Mouse (Mus musculus): Measurements from ENCODE around the gene Spg20. TPM values are rescaled to one million over a fixed set of nuclear protein-coding genes. Genes with fewer than 3 reads are reported as not detected.

Gene Spg20
- polyA plus RNA-seq, 1 experiment = 49.3 TPM

DNA sequence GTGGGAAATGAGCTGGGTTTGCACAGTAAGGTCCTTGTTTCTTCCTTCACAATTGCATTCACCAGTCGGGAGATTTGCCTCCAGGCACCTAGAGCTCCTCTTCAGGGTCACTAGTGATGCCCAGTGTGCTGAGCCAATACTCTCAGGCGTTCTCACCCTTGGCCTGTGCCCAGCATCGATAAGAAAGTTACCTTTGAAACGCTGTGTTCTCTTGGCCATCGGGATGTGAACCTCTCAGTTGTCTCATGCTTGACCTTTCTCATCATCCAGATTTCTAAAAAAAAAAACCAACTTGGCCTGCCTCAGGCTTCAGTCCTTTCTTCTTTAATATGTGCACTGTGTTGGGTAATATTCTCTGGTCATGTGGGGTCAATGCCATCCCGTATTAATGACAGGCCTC is 34.5 kb downstream of the Spg20 start:
- Histone ChIP-seq H3ac (ENCODE audit: control insufficient read depth, insufficient read length) (no peak overlapping the region), H3K79me2 (ENCODE audit: control insufficient read depth, insufficient read depth) (no peaks in the 10 kb centered on the region), H3K27me3 (ENCODE audit: control insufficient read depth, insufficient read depth, insufficient read length) (no peaks in the 10 kb centered on the region), H3K4me3 (no peak overlapping the region), H3K36me3 (ENCODE audit: control insufficient read depth, insufficient read depth) (no peaks in the 10 kb centered on the region), H3K4me2 (ENCODE audit: low read depth) (no peak overlapping the region)
- no peak for TF ChIP-seq MYOD1 (IDR thresholded peaks at IDR 0.05; ENCODE audit: control insufficient read depth in 1 of 3, insufficient read length in 2 of 3, low read depth in 2 of 3)

DNA sequence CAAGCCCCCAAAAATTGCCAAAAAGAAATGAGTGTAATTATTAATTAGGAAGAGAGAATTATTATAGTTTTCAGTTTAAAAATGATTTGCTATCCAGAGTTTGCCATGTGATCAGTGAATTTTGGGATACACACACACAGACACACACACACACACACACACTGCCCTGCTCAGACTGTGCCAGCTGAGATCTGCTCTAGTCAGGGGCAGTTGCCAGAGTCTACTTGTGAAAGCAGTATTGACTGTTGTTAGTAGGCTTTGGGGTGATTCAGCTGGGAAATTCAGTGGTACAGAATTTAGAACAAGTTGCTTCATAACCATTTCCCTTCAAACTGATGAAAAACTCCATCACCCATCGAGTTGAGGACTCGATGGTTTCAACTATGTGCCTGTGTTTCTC is 35.2 kb downstream of the Spg20 start:
- Histone ChIP-seq H3K4me2 (ENCODE audit: low read depth) (no peak overlapping the region), H3ac (ENCODE audit: control insufficient read depth, insufficient read length) (no peak overlapping the region), H3K4me3 (no peak overlapping the region), H3K27me3 (ENCODE audit: control insufficient read depth, insufficient read depth, insufficient read length) (no peaks in the 10 kb centered on the region), H3K36me3 (ENCODE audit: control insufficient read depth, insufficient read depth) (no peaks in the 10 kb centered on the region), H3K79me2 (ENCODE audit: control insufficient read depth, insufficient read depth) (no peaks in the 10 kb centered on the region)
- TF ChIP-seq E2F4 (IDR thresholded peaks at IDR 0.05; ENCODE audit: insufficient read depth) = no peak
- no peak for TF ChIP-seq TCF3 (IDR thresholded peaks at IDR 0.05; ENCODE audit: insufficient read length, low read depth)
- TF ChIP-seq MYOG (IDR thresholded peaks at IDR 0.05; ENCODE audit: control insufficient read depth in 1 of 3, insufficient read depth in 1 of 3, insufficient read length in 2 of 3, low read depth in 2 of 3) = no peak
- no peak for TF ChIP-seq CEBPB (IDR thresholded peaks at IDR 0.05; ENCODE audit: insufficient read depth, poor library complexity, severe bottlenecking)
- no peak for TF ChIP-seq REST (IDR thresholded peaks at IDR 0.05; ENCODE audit: insufficient read depth, insufficient read length)
- no peak for TF ChIP-seq MAX (IDR thresholded peaks at IDR 0.05; ENCODE audit: low read depth)
- no peak for TF ChIP-seq TCF12 (IDR thresholded peaks at IDR 0.05; ENCODE audit: insufficient read depth, poor library complexity, severe bottlenecking)
- TF ChIP-seq SRF (IDR thresholded peaks at IDR 0.05; ENCODE audit: control insufficient read depth, insufficient read length, low read depth) = no peak
- no peak for TF ChIP-seq MYOD1 (IDR thresholded peaks at IDR 0.05; ENCODE audit: control insufficient read depth in 1 of 3, insufficient read length in 2 of 3, low read depth in 2 of 3)
- no peak for TF ChIP-seq POLR2AphosphoS2 (IDR thresholded peaks at IDR 0.05; ENCODE audit: insufficient read length, low read depth)
- TF ChIP-seq USF1 (IDR thresholded peaks at IDR 0.05; ENCODE audit: low read depth) = no peak
- no peak for TF ChIP-seq POLR2A (IDR thresholded peaks at IDR 0.05; ENCODE audit: insufficient read length, low read depth)

- H3K36me3 ChIP-seq (ENCODE audit: control insufficient read depth, insufficient read depth) = no peaks in the 10 kb centered on the region
- no peak overlapping the region for H3K4me3 ChIP-seq
- H3K4me2 ChIP-seq (ENCODE audit: low read depth) = no peak overlapping the region
- TF ChIP-seq TCF12 (IDR thresholded peaks at IDR 0.05; ENCODE audit: insufficient read depth, poor library complexity, severe bottlenecking) = no peak
- no peak for TF ChIP-seq E2F4 (IDR thresholded peaks at IDR 0.05; ENCODE audit: insufficient read depth)
- TF ChIP-seq POLR2A (IDR thresholded peaks at IDR 0.05; ENCODE audit: insufficient read length, low read depth) = no peak
- no peak for TF ChIP-seq USF1 (IDR thresholded peaks at IDR 0.05; ENCODE audit: low read depth)
- no peak for TF ChIP-seq MAX (IDR thresholded peaks at IDR 0.05; ENCODE audit: low read depth)
- TF ChIP-seq MYOD1 (IDR thresholded peaks at IDR 0.05; ENCODE audit: control insufficient read depth in 1 of 3, insufficient read length in 2 of 3, low read depth in 2 of 3) = no peak
- TF ChIP-seq POLR2AphosphoS2 (IDR thresholded peaks at IDR 0.05; ENCODE audit: insufficient read length, low read depth) = no peak
- no peak for TF ChIP-seq SRF (IDR thresholded peaks at IDR 0.05; ENCODE audit: control insufficient read depth, insufficient read length, low read depth)
- TF ChIP-seq REST (IDR thresholded peaks at IDR 0.05; ENCODE audit: insufficient read depth, insufficient read length) = no peak
- TF ChIP-seq TCF3 (IDR thresholded peaks at IDR 0.05; ENCODE audit: insufficient read length, low read depth) = no peak
- TF ChIP-seq MYOG (IDR thresholded peaks at IDR 0.05; ENCODE audit: control insufficient read depth in 1 of 3, insufficient read depth in 1 of 3, insufficient read length in 2 of 3, low read depth in 2 of 3) = no peak
- TF ChIP-seq CEBPB (IDR thresholded peaks at IDR 0.05; ENCODE audit: insufficient read depth, poor library complexity, severe bottlenecking) = no peak
- H3K27me3 ChIP-seq (ENCODE audit: control insufficient read depth, insufficient read depth, insufficient read length) = no peaks in the 10 kb centered on the region
- no peak overlapping the region for H3ac ChIP-seq (ENCODE audit: control insufficient read depth, insufficient read length)
- H3K79me2 ChIP-seq (ENCODE audit: control insufficient read depth, insufficient read depth) = no peaks in the 10 kb centered on the region
Observed at GRCm38 (mm10) chr3:55148091-55148490, 36.2 kb downstream of the Spg20 start.

- H3K27me3 ChIP-seq (ENCODE audit: control insufficient read depth, insufficient read depth, insufficient read length) = no peaks in the 10 kb centered on the region
- H3K4me3 ChIP-seq = no peak overlapping the region
Observed at GRCm38 (mm10) chr3:55151656-55152433, 39.9 kb downstream of the Spg20 start.

More at GRCm38 (mm10) chr3:55151656-55152433, 39.9 kb downstream of the Spg20 start:
- TF ChIP-seq POLR2AphosphoS2 (IDR thresholded peaks at IDR 0.05; ENCODE audit: insufficient read length, low read depth) = no peak
- TF ChIP-seq USF1 (IDR thresholded peaks at IDR 0.05; ENCODE audit: low read depth) = no peak
- no peak for TF ChIP-seq POLR2A (IDR thresholded peaks at IDR 0.05; ENCODE audit: insufficient read length, low read depth)
- no peak for TF ChIP-seq MAX (IDR thresholded peaks at IDR 0.05; ENCODE audit: low read depth)
- TF ChIP-seq TCF3 (IDR thresholded peaks at IDR 0.05; ENCODE audit: insufficient read length, low read depth) = no peak
- TF ChIP-seq E2F4 (IDR thresholded peaks at IDR 0.05; ENCODE audit: insufficient read depth) = no peak
- TF ChIP-seq MYOD1 (IDR thresholded peaks at IDR 0.05; ENCODE audit: control insufficient read depth in 1 of 3, insufficient read length in 2 of 3, low read depth in 2 of 3) = no peak
- no peak for TF ChIP-seq TCF12 (IDR thresholded peaks at IDR 0.05; ENCODE audit: insufficient read depth, poor library complexity, severe bottlenecking)
- H3ac ChIP-seq (ENCODE audit: control insufficient read depth, insufficient read length) = no peak overlapping the region
- H3K4me2 ChIP-seq (ENCODE audit: low read depth) = no peak overlapping the region
- no peaks in the 10 kb centered on the region for H3K36me3 ChIP-seq (ENCODE audit: control insufficient read depth, insufficient read depth)
- H3K79me2 ChIP-seq (ENCODE audit: control insufficient read depth, insufficient read depth) = no peaks in the 10 kb centered on the region

Data from myocyte (in vitro differentiated cells).